Mouse (Mus musculus): ENCODE measurements at regions not wholly inside any gene's neighbourhood (a gene's known extent, or its start where the extent isn't known, plus 50 kb on each side); places are given as distances from the start of the nearest gene placed in this dataset.

DNA sequence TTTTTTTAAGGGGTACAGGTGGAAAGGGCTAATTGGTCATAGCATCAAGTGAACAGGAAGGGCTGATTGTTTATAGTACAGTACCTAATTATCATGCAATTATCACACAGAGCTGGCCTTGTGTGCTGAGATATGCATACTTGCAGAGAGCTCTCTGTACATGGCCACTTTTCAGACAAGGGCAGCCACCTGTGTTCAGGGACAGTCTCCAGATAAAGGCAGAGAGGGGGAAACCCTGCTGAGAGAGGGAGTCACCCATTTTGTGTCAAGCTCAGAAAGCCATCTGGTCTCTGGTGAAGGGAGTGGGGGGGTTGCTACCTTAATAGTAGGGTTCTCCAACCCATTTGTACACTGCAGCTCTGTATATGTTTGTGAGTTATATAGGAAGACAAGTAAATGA lies 127.5 kb upstream of the Sphkap start:
- ATAC-seq (ENCODE audit: poor library complexity, severe bottlenecking): no peak

DNA sequence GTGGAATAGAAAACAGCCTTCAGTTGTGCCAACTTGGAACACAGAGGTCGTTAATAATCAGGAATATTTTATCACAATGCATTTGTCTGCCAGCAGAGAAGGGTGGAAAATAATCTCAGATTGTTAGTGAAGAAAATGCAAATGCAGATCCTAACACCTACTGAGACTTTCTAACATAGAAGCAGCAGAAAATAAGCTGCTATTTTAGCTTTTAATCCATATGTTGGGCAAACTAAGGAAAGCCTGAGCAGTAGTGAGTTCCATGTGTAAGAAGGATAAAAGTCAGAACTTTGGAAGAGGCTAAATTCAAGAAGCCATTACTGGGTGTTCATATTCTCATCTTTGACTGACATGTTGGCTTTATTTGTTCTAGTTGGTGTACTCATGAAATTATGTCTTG lies 119.8 kb upstream of the Sphkap start:
- ATAC-seq (ENCODE audit: poor library complexity, severe bottlenecking): no peak

DNA sequence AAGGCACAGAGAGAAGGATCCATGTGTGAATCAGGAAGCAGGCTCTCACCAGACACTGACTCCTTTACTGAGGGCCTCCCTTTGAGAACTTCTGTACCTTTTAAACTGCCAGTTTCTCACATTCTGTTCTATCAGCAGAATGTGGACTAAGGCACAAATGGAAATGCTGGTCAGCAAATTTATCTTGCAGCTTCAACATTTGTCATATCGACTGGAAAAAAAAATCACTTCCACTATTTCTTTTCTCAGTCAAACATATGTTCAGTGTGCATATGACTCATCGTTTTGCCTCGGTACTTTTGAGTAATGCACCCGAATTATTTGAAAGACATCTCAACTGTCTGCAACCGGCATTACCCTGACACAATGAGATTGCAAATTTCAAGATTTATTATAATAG lies 101.4 kb upstream of the Sphkap start:
- no peak for ATAC-seq (ENCODE audit: poor library complexity, severe bottlenecking)

DNA sequence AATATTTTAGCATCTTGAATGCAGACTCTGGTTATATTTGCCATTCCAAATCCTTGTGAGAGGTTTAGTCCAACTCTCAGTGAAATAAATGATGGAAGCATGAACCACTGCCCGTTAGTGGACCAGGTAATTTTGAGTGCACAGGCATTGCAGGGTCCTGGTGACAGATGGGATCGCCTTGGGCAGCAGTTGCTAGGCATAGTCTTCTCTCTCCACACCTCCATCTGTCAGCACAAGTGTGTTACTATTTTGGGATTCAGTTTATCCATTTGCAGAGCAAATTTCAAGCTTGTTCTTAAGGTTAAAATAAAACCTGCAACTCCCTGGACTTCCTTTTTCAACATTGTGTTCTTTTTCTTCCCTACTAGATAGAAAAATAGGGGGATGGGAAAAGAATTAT lies 97.4 kb upstream of the Sphkap start:
- ATAC-seq (ENCODE audit: poor library complexity, severe bottlenecking): no peak

DNA sequence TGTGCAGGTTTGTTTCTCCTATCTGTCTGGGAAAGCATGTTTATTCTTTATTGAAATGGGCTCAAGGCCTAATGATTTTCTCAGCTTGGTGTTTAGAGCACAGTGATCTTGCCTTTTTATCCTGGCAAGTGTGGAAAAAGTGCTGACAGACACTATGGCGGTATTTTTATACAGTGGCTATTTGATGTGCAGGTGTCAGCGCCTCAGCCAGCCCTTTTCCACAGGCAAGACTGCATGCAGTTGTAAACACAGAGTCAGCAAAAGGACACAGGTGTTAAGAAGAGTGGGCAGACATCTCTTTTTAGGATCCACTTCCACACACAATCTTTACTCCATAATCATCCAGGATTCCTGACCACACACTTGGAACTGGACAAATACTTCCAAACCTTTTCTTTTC lies 88.9 kb upstream of the Sphkap start:
- no peak for ATAC-seq (ENCODE audit: poor library complexity, severe bottlenecking)

DNA sequence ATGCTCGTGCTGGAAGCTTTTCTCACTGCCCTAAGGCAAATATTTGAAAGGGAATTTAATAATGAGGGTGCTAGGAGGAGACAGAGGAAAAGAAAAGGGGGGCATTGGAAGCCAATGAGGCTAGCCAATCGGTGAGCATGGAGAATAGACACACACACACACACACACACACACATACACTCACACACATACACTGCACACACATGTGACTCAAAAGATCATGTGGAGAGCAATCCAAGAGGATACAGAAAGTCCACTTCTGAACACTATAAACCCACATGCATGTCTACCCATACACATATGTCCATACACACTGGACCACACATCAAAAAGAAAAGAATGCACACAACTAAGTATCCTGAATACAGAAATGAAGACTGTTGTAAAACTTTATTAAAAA lies 88.4 kb upstream of the Sphkap start:
- ATAC-seq (ENCODE audit: poor library complexity, severe bottlenecking): no peak

DNA sequence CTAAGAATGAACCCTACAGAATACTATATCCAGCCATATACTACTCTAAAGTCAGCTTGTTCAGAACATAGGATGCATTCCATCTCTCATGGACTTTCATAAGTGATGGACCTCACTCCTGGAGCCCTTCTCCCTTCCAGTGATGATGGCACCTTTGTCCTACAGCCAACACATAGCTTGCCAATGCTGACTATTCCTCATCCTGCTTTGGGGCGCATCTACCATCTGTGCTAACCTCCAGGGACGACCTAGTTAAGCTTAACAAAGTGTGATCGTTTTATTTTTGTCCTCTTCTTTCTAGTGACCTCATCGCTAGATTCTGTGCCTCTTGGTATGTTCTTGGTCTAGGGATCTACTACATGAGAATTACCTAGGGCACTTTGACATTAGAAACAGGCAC lies 87.0 kb upstream of the Sphkap start:
- no peak for ATAC-seq (ENCODE audit: poor library complexity, severe bottlenecking)

DNA sequence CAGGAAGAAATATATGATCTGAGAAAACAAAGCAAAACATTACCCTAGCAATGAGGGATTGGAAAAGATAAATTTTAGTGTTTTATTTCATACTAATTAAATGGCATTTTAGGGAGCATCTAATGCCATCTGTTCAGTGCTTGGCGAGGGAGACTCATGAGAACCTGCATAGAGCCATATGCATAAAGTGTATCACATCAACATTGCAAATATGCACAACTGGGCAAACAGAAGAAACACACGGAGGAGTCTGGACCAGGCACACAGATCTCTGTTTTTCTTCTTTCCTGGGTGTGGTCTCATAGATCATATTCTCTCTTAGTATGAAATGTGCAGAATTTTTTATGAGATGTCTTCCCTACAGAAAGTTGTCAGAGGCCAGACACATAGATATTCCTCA lies 71.1 kb upstream of the Sphkap start:
- no peak for ATAC-seq (ENCODE audit: poor library complexity, severe bottlenecking)

Data from megakaryocyte, adult 5-6 weeks (primary cell).